Mouse (Mus musculus) myocyte (in vitro differentiated cells): Measurements from ENCODE around the gene Bnc1.

ENCODE experiments used
- CEBPB ChIP-seq: IDR thresholded peaks from 2 replicates; pipeline ENCODE4 v1.6.1; 2011; ENCODE audit warnings: mild to moderate bottlenecking, moderate library complexity; ENCODE audit not compliant: poor library complexity, insufficient read depth, severe bottlenecking
- E2F4 ChIP-seq: IDR thresholded peaks from one replicate; pipeline ENCODE4 v1.6.1; 2011; ENCODE audit warnings: mild to moderate bottlenecking, control low read depth, moderate library complexity; ENCODE audit not compliant: insufficient read depth
- MYOD1 ChIP-seq, 3 experiments: IDR thresholded peaks; one replicate each; pipeline ENCODE4 v1.6.1; 2011; ENCODE audit warnings: control low read depth in 2 of 3, low read depth in 2 of 3, mild to moderate bottlenecking in 2 of 3, moderate library complexity in 1 of 3; ENCODE audit not compliant: insufficient read length in 2 of 3, control insufficient read depth in 1 of 3
- MYOG ChIP-seq, 3 experiments: IDR thresholded peaks; one replicate each; pipeline ENCODE4 v1.6.1; 2011; ENCODE audit warnings: control low read depth in 2 of 3, low read depth in 2 of 3, mild to moderate bottlenecking in 2 of 3; ENCODE audit not compliant: insufficient read length in 2 of 3, control insufficient read depth in 1 of 3, insufficient read depth in 1 of 3
- POLR2A ChIP-seq: IDR thresholded peaks from one replicate; pipeline ENCODE4 v1.6.1; 2011; ENCODE audit warnings: low read depth, mild to moderate bottlenecking, control low read depth, moderate library complexity; ENCODE audit not compliant: insufficient read length
- POLR2AphosphoS2 ChIP-seq: IDR thresholded peaks from one replicate; pipeline ENCODE4 v1.6.1; 2011; ENCODE audit warnings: low read depth, control low read depth; ENCODE audit not compliant: insufficient read length
- REST ChIP-seq: IDR thresholded peaks from one replicate; pipeline ENCODE4 v1.6.1; 2011; ENCODE audit warnings: mild to moderate bottlenecking, control low read depth, moderate library complexity; ENCODE audit not compliant: insufficient read depth, insufficient read length
- TCF12 ChIP-seq: IDR thresholded peaks from one replicate; pipeline ENCODE4 v1.6.1; 2011; ENCODE audit warnings: mild to moderate bottlenecking, control low read depth; ENCODE audit not compliant: poor library complexity, insufficient read depth, severe bottlenecking
- TCF3 ChIP-seq: IDR thresholded peaks from one replicate; pipeline ENCODE4 v1.6.1; 2011; ENCODE audit warnings: low read depth, control low read depth; ENCODE audit not compliant: insufficient read length
- USF1 ChIP-seq: IDR thresholded peaks from one replicate; pipeline ENCODE4 v1.6.1; 2011; ENCODE audit warnings: low read depth, mild to moderate bottlenecking, control low read depth, moderate library complexity

- TF ChIP-seq POLR2A (no peak), TCF12 (no peak), POLR2AphosphoS2 (no peak), CEBPB (no peak), USF1 (no peak), E2F4 (no peak), MYOG (IDR thresholded peaks at IDR 0.05; ENCODE audit: control insufficient read depth in 1 of 3, insufficient read depth in 1 of 3, insufficient read length in 2 of 3, low read depth in 2 of 3) (no peak), REST (no peak), MYOD1 (IDR thresholded peaks at IDR 0.05; ENCODE audit: control insufficient read depth in 1 of 3, insufficient read length in 2 of 3, low read depth in 2 of 3) (no peak), TCF3 (no peak)
Measured at GRCm38 (mm10) chr7:81945398-81945797, 46.7 kb downstream of the Bnc1 start.
